Mouse (Mus musculus) lung, embryonic 15.5 days (tissue): ENCODE measurements around the gene Dot1l. TPM values are rescaled to one million over a fixed set of nuclear protein-coding genes. Genes with fewer than 3 reads are reported as not detected.
A peak's percentile ranks its signal among the peaks of the same experiment; 100 is the strongest.

Experiments
- ATAC-seq: fragments of 200-750 bp; cut with Nextera tagmentation; 2 replicates; pipeline ENCODE4 v1.8.0; 2017; ENCODE audit warnings: moderate number of reproducible peaks, borderline replicate concordance; ENCODE audit not compliant: low FRiP score, low TSS enrichment; ENCODE audit errors: extremely low read depth
- H3K27ac ChIP-seq: fragments of 300-500 bp; sonication (generic); 2 replicates; pipeline ENCODE4 v1.5.1; 2015; ENCODE audit warnings: moderate library complexity, mild to moderate bottlenecking, inconsistent platforms
- H3K27me3 ChIP-seq: fragments of 300-500 bp; sonication (generic); 2 replicates; pipeline ENCODE4 v1.6.1; 2015; ENCODE audit warnings: inconsistent platforms
- H3K36me3 ChIP-seq: fragments of 300-500 bp; sonication (generic); 2 replicates; pipeline ENCODE4 v1.6.1; 2015; ENCODE audit warnings: inconsistent platforms
- H3K4me1 ChIP-seq: fragments of 300-500 bp; sonication (generic); 2 replicates; pipeline ENCODE4 v1.6.1; 2015; ENCODE audit warnings: inconsistent platforms
- H3K4me2 ChIP-seq: fragments of 300-500 bp; sonication (generic); 2 replicates; pipeline ENCODE4 v1.6.1; 2015; ENCODE audit warnings: inconsistent platforms, mild to moderate bottlenecking, moderate library complexity
- H3K4me3 ChIP-seq: fragments of 300-500 bp; sonication (generic); 2 replicates; pipeline ENCODE4 v1.5.1; 2015; ENCODE audit warnings: mild to moderate bottlenecking, inconsistent platforms
- H3K9ac ChIP-seq: fragments of 300-500 bp; sonication (generic); 2 replicates; pipeline ENCODE4 v1.6.1; 2015; ENCODE audit warnings: inconsistent platforms
- H3K9me3 ChIP-seq: fragments of 300-500 bp; sonication (generic); 2 replicates; pipeline ENCODE4 v1.6.1; 2016; ENCODE audit warnings: inconsistent platforms
- WGBS: fragments of 180-500 bp; shearing (Covaris S2); methylation state at CpG from one replicate; pipeline ENCODE4 v1.1.7; 2015; 5-methylcytosine and 5-hydroxymethylcytosine counted together
- polyA plus RNA-seq: library from polyadenylated mRNA; unstranded; fragments of >200 nt; fragmentation: Nextera tagmentation; extraction: Ambion mirVana; gene quantifications from 2 replicates; pipeline ENCODE4 v1.2.1, GENCODE M21; 2015

Dot1l gene
- polyA plus RNA-seq, result 15.5 and 18.3 TPM in 2 replicates

DNA sequence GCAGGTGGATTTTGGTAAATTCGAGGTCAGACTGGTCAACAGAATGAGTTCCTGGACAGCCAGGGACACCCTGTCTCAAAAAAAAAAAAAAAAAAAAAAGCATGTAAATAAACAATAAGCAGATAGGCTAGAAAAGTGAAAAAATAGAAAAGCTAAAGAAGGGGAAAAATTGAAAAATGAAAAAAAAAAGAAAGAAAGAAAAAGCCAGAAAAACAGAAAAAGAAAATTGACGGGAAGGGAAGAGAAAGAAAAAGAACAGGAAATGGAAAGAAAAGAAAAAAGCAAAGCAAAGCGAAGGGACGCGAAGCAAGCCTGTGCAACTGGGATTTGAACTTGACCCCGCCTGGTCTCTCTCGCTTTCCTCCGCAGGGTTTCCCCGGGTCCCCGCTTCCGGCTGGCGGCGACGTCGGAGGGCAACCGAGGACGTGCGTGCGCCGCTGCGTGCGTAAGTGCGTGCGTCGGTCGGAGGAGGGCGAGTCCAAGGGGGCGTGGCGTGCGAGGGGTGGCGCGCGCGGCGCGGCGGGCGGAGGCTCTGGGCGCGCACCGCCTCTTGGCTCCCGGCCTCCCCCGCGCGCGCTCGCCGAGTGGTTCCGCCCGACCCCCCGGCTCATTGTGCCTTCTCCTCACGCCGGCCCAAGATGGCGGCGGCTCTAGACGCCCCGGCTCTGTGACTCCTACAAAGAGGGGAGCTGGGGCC lies at the start of gene Dot1l:
Gene Dot1l (plus strand): TSS at position 613 of the 697 bp plus-strand sequence.
- Histone ChIP-seq H3K27me3 (no peaks in the 10 kb centered on the region), H3K27ac (peak within 1 kb of the TSS; percentile 85), H3K36me3 (no peaks in the 10 kb centered on the region), H3K9me3 (no peaks in the 10 kb centered on the region), H3K9ac (peak within 1 kb of the TSS; percentile 96), H3K4me3 (peak within 1 kb of the TSS; percentile 89), H3K4me1 (peaks cover 39% of the 10 kb centered on the region), H3K4me2 (peak within 1 kb of the TSS; percentile 59)
- peak; percentile 92 for ATAC-seq
- under 1% methylated on average over 54 of the region's 57 CpGs for WGBS

DNA sequence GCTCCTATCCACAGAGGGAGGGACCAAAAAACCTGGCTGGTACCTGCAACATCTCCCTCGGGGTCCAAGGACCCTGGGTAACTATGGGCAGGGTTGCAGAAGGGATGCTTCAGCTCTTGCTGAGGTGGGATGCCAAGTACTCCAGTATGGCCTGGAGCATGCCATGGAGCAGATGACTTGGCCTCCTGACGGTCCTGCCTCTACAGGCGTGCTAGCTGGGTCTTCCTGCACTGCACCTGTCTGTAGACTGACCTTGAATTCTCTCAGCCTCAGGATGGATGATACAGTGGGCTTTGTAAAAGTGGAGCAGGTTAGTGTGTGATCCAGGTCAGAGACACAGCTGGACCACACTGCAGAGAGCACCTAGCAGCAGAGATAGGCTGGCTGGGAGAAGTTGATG lies 49.5 kb upstream of the Dot1l start:
- 81% methylated on average over 3 of the region's 3 CpGs for WGBS
- Histone ChIP-seq H3K27ac (no peak overlapping the region), H3K27me3 (no peaks in the 10 kb centered on the region), H3K4me2 (no peak overlapping the region), H3K9ac (no peak overlapping the region), H3K9me3 (no peaks in the 10 kb centered on the region), H3K4me3 (no peak overlapping the region), H3K4me1 (peaks cover 23% of the 10 kb centered on the region), H3K36me3 (peaks cover 39% of the 10 kb centered on the region)
- ATAC-seq, result no peak

DNA sequence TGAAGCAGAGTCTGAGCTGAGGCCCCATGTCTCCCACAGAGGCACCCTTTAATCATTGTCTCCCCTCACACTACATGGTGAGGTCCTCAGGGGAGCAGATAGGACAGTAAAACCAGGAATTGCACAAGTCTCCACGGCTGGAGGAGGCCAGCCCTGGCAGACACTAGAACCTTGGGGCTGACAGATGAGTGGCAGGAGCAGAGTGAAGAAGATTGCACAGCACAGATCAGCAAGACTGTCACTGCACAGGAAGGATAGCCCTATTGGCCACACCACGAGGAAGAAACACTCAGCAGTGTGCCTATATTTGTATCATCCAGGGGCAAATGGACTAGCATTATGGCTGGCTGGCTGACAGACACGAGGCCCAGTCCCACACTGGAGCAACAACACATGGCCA lies 44.2 kb upstream of the Dot1l start:
- no peak overlapping the region for H3K9ac ChIP-seq
- peaks cover 91% of the 10 kb centered on the region for H3K36me3 ChIP-seq
- no peak overlapping the region for H3K4me3 ChIP-seq
- H3K27me3 ChIP-seq, result no peaks in the 10 kb centered on the region
- no peaks in the 10 kb centered on the region for H3K9me3 ChIP-seq
- no peaks in the 10 kb centered on the region for H3K4me1 ChIP-seq
- no peak for ATAC-seq
- H3K4me2 ChIP-seq, result no peak overlapping the region
- no peak overlapping the region for H3K27ac ChIP-seq
- 84% methylated on average over 3 of the region's 3 CpGs for WGBS

DNA sequence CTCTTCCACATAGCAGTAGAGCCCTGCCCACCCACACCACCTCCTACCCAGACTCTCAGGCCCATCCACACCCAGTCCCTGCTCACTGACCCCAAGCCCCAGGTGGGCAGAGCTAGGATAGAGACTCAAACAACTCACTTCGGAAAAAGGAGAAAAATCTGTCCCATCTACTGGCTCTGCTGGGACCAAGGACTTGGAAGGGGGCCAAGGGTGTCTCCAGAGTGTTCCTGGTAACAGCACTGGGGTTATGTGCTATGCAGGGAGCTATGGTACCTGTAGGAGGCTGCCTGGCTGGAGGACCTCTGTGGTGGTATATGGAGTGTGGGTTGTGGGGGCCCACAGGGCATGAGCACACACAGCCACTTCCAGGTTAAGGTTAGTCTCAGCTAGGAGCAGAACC lies 37.7 kb upstream of the Dot1l start:
- H3K4me3 ChIP-seq, result no peak overlapping the region
- H3K27me3 ChIP-seq, result no peaks in the 10 kb centered on the region
- H3K4me1 ChIP-seq, result no peaks in the 10 kb centered on the region
- no peak overlapping the region for H3K9ac ChIP-seq
- 77% methylated on average over 1 of the region's 1 CpGs for WGBS
- no peak overlapping the region for H3K4me2 ChIP-seq
- H3K36me3 ChIP-seq, result peaks cover 96% of the 10 kb centered on the region
- ATAC-seq, result no peak
- H3K27ac ChIP-seq, result no peak overlapping the region
- H3K9me3 ChIP-seq, result no peaks in the 10 kb centered on the region

DNA sequence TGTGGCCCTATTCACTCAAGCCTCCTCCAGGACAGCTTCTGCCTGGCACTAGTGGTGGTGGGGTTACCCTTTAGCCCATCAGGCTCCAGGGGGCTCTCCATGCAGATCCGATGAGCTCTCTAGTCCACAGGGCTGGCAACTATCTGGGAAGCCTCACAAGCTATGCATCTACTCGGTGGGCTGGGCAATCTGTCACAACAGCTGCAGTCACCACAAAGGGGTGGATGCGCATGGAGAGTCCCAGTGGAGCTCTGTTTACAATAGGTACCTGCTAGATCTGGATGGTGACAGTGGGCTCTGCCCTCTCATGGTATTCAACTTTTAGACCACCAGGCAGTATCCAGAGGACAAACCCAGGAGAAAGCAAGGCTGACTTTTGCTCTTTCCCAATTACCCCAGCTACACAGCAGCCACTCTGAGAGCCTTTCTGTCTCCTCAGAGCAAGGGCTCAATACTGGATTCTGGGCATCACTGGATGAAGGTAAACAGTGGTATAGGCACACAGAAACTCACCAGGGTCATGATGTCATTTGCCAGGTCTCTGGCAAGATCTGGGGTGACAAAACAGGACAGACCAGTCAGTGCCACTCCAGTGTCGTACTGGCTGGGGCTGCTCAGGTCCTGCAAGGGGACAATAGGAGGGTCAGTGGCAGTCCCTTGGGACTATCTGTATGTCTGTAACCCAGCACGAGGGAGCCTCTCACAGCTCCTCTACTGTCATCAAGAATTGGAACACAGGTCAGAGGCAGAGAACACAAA lies 27.5 kb upstream of the Dot1l start:
- Histone ChIP-seq H3K4me3 (no peak overlapping the region), H3K9ac (no peak overlapping the region), H3K36me3 (peaks cover 97% of the 10 kb centered on the region), H3K27me3 (no peaks in the 10 kb centered on the region), H3K4me1 (no peaks in the 10 kb centered on the region), H3K4me2 (no peak overlapping the region), H3K27ac (no peak overlapping the region), H3K9me3 (no peaks in the 10 kb centered on the region)
- no peak for ATAC-seq
- WGBS, result 86% methylated on average over 5 of the region's 5 CpGs

DNA sequence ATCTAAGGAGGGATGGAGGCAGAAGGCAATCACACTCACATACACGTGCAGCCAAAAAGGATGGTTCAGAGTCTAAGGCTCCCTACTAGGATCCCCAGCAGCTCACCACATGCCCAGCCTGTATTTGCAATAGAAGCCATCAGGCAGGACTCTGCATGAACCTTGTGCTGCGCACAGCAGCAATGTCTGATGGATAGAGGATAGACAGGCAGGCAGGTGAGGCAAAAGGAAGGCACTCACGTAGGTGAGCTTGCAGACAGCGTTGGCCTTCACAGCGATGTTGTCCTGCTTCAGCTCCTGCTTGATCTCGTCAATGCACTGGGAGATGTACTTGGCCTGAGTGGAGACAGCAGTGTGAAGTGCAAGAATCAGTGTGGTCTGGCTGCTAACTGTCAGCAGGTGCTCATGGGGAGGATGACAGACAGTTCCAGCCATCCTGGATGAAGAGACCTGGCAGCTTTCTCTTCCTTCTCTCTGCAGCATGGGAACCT lies 22.4 kb upstream of the Dot1l start:
- no peaks in the 10 kb centered on the region for H3K27me3 ChIP-seq
- H3K27ac ChIP-seq, result no peak overlapping the region
- no peak overlapping the region for H3K4me3 ChIP-seq
- no peak for ATAC-seq
- no peaks in the 10 kb centered on the region for H3K9me3 ChIP-seq
- 92% methylated on average over 6 of the region's 6 CpGs for WGBS
- H3K36me3 ChIP-seq, result peaks cover 66% of the 10 kb centered on the region
- H3K4me2 ChIP-seq, result no peak overlapping the region
- 0 out of 2 replicates have a peak, but pooled peaks cover 6% of the 10 kb centered on the region for H3K4me1 ChIP-seq
- H3K9ac ChIP-seq, result no peak overlapping the region

DNA sequence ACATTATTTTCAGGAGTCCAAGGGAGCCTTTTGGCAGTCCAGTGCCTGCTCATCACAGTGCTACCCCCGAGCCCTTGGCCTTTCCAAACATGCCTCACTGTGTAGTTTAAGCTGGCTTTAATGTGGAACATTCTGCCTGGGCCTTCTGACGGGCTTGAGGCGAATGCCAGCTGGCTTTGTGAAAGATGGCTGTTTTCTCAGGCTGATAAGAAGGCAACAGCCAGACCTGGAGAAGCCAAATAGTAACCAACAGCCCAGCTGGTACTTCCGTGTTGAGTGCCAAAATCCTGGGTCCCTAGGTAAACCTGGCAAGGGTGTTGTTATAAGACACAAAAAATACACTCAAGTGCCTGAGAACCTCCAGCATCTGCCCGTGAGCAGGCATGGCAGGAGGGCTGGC lies 18.3 kb upstream of the Dot1l start:
- 62% methylated on average over 5 of the region's 5 CpGs for WGBS
- Histone ChIP-seq H3K27me3 (no peaks in the 10 kb centered on the region), H3K36me3 (peaks cover 26% of the 10 kb centered on the region), H3K9me3 (no peaks in the 10 kb centered on the region), H3K4me2 (no peak overlapping the region), H3K4me3 (no peak overlapping the region), H3K27ac (no peak overlapping the region), H3K9ac (no peak overlapping the region), H3K4me1 (peaks cover 24% of the 10 kb centered on the region)
- no peak for ATAC-seq

DNA sequence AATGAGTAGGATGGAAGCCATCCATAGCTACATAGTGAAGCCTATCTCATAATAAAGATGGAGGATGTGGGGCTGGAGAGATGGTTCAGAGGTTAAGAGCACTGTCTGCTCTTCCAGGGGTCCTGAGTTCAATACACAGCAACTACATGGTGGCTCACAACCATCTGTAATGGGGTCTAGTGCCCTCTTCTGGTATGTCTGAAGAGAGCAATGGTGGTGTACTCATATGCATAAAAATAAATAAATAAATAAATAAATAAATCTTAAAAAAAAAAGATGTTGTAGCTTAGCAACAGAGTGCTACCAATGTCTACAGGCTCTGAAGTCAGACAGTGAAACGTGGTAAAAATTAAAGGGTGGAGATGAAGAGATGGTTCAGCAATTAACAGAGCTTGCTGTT lies 16.3 kb upstream of the Dot1l start:
- Histone ChIP-seq H3K27me3 (no peaks in the 10 kb centered on the region), H3K4me3 (no peak overlapping the region), H3K27ac (no peak overlapping the region), H3K9ac (no peak overlapping the region), H3K36me3 (peaks cover 13% of the 10 kb centered on the region), H3K9me3 (no peaks in the 10 kb centered on the region), H3K4me1 (peaks cover 30% of the 10 kb centered on the region), H3K4me2 (no peak overlapping the region)
- no peak for ATAC-seq
- WGBS, result 58% methylated on average over 1 of the region's 1 CpGs

DNA sequence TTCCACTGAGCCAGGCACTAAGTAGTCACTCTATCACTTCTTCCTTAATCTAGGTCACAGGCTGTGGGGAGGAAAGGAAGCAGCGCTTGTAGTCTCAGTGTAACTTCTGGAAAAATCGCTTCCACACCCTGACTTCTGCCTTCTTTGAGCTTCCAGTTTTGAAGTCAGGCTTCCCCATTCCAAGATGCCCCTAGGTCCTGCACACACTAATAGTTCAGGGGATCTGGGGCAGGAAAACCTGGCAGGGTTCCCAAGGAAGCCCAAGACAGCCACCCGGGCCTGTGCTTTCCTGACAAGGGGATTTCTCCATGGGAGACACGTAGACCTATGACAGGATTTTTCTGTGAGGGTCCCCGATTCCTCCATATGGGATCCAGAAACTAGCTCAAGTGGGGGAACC lies 13.9 kb upstream of the Dot1l start:
- Histone ChIP-seq H3K4me2 (peak overlapping the region; percentile 88), H3K4me3 (peak overlapping the region; percentile 90), H3K36me3 (peaks cover 6% of the 10 kb centered on the region; the same call in 1 of the 2 replicates), H3K4me1 (peaks cover 30% of the 10 kb centered on the region), H3K27ac (peak overlapping the region; percentile 64), H3K9me3 (no peaks in the 10 kb centered on the region), H3K9ac (peak overlapping the region; percentile 97), H3K27me3 (no peaks in the 10 kb centered on the region)
- no peak for ATAC-seq
- WGBS, result 10% methylated on average over 5 of the region's 5 CpGs

DNA sequence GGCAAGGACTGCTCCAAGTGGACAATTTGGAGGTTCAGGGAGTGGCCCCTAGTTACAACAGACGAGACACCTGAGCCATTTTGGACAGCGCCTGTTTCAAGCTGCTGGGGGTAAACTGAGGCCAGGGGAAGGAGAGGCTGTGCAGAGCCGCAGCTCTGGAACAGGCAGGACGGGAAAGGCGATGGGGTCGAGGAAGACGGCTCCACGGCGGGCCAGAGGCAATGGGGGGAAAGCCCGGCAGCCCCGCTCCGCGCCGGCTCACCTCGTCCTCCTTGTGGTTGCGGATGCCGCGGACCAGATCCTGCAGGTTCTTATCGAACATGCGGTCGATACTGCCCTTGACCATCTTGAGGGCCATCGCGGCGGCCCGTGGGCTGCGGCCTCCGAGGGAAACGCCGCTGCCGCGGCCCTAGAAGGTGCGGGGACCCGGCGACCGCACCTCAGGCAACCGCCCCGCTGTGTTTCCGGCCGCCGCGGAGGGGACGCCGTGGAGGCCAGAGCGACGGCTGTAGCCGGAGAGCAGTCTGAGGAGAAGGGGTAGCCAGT lies 13.3 kb upstream of the Dot1l start:
- peak overlapping the region; percentile 90 for H3K4me3 ChIP-seq
- peak; percentile 2; the same call in 1 of the 2 replicates for ATAC-seq
- under 1% methylated on average over 46 of the region's 46 CpGs for WGBS
- peaks cover 29% of the 10 kb centered on the region for H3K4me1 ChIP-seq
- H3K9me3 ChIP-seq, result no peaks in the 10 kb centered on the region
- H3K27ac ChIP-seq, result peak overlapping the region; percentile 64
- H3K4me2 ChIP-seq, result peak overlapping the region; percentile 88
- no peaks in the 10 kb centered on the region for H3K27me3 ChIP-seq
- peak overlapping the region; percentile 97 for H3K9ac ChIP-seq
- peaks cover 1% of the 10 kb centered on the region; the same call in 1 of the 2 replicates for H3K36me3 ChIP-seq

DNA sequence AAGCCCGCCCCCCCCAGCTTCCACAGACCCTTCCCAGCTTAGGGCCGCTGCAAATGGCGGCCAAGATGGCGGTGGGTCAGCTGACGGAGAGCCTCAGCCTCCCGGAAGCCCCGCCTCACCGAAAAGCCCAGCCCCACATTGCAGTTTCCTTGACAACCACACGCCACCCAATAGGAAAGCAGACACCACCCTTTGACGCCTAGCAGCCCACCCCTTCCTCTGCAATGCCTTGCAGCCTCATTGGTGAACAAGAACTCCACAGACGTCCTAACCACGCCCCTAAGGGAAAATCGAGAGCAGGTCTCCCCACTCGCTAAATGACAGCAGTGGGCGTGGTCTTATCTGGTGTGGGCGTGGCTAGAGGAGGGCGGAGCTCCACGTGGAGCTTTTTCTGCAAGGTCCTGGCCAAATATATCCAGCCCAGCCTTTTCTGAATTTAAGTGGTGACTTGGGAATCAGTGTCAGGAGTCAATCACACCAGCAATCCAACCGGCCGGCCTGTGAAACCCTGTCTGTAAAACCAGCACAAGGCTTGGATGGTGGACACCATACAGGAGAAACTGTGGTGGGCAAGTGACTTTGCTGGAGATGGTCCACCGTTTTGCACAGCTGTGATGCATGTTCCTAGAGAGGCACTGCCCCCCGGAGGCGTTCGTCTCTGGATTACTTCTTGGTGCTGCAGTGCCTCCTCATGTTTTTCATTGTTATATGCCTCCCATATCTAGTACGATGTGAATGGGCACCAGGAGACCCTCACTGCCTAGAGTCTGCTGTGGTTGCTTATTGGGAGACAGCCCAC lies 12.6 kb upstream of the Dot1l start, which contains the start of gene Ap3d1:
Gene Ap3d1 (minus strand): TSS at position 85 of the 799 bp plus-strand sequence.
- Histone ChIP-seq H3K27me3 (no peaks in the 10 kb centered on the region), H3K36me3 (no peaks in the 10 kb centered on the region), H3K9me3 (no peaks in the 10 kb centered on the region), H3K4me3 (peak within 1 kb of the TSS; percentile 90), H3K9ac (peak within 1 kb of the TSS; percentile 97), H3K27ac (peak within 1 kb of the TSS; percentile 64), H3K4me2 (peak within 1 kb of the TSS; percentile 88), H3K4me1 (peaks cover 24% of the 10 kb centered on the region)
- ATAC-seq, result peak; percentile 100
- WGBS, result 2% methylated on average over 24 of the region's 25 CpGs
